Mouse (Mus musculus) kidney, adult 2 months (tissue): ENCODE data around the gene Lmo4. TPM values are rescaled to one million over a fixed set of nuclear protein-coding genes. Genes with fewer than 3 reads are reported as not detected.

Experiments
- DNase-seq: peaks from one replicate; pipeline ENCODE4 v3.0.0; 2021
- H3K27ac ChIP-seq: fragments of 200-500 bp; 2 replicates; pipeline ENCODE4 v1.5.1; 2012; ENCODE audit warnings: low read depth, low read length, control low read depth, inconsistent platforms; ENCODE audit not compliant: insufficient read depth
- H3K27me3 ChIP-seq: fragments of 200-500 bp; replicated peaks from 2 replicates; pipeline ENCODE4 v1.6.1; 2012; ENCODE audit warnings: mild to moderate bottlenecking, moderate library complexity, low read length, inconsistent platforms; ENCODE audit not compliant: control insufficient read depth, insufficient read depth
- H3K36me3 ChIP-seq: fragments of 200-500 bp; 2 replicates; pipeline ENCODE4 v1.6.1; 2012; ENCODE audit warnings: mild to moderate bottlenecking, moderate library complexity, low read length, inconsistent platforms; ENCODE audit not compliant: control insufficient read depth, insufficient read depth
- H3K4me1 ChIP-seq: fragments of 200-500 bp; 2 replicates; pipeline ENCODE4 v1.6.1; 2011; ENCODE audit warnings: low read length; ENCODE audit not compliant: control insufficient read depth, insufficient read depth
- H3K4me3 ChIP-seq: fragments of 200-500 bp; 2 replicates; pipeline ENCODE4 v1.5.1; 2011; ENCODE audit warnings: mild to moderate bottlenecking, low read depth, low read length, control low read depth; ENCODE audit not compliant: insufficient read depth
- CTCF ChIP-seq: fragments of 200-500 bp; conservative IDR thresholded peaks from 2 replicates; pipeline ENCODE4 v1.5.1; 2011; ENCODE audit warnings: low read depth, mild to moderate bottlenecking, control low read depth, low read length, moderate library complexity, mixed read lengths; ENCODE audit not compliant: insufficient read depth, insufficient read length
- POLR2A ChIP-seq: fragments of 200-500 bp; IDR thresholded peaks from one replicate; pipeline ENCODE4 v1.6.1; 2011; ENCODE audit warnings: low read depth, low read length, control low read depth
- WGBS: fragments of 180-500 bp; shearing (Covaris S2); methylation state at CpG from one replicate; pipeline ENCODE4 v1.1.7; 2018; 5-methylcytosine and 5-hydroxymethylcytosine counted together
- polyA plus RNA-seq: library from polyadenylated mRNA; depleted of rRNA; stranded (reverse); fragments of >200 nt; gene quantifications from 2 replicates; pipeline ENCODE4 v1.2.3, GENCODE M21; 2012

Gene Lmo4
- polyA plus RNA-seq, 1 experiment = 108 TPM

DNA sequence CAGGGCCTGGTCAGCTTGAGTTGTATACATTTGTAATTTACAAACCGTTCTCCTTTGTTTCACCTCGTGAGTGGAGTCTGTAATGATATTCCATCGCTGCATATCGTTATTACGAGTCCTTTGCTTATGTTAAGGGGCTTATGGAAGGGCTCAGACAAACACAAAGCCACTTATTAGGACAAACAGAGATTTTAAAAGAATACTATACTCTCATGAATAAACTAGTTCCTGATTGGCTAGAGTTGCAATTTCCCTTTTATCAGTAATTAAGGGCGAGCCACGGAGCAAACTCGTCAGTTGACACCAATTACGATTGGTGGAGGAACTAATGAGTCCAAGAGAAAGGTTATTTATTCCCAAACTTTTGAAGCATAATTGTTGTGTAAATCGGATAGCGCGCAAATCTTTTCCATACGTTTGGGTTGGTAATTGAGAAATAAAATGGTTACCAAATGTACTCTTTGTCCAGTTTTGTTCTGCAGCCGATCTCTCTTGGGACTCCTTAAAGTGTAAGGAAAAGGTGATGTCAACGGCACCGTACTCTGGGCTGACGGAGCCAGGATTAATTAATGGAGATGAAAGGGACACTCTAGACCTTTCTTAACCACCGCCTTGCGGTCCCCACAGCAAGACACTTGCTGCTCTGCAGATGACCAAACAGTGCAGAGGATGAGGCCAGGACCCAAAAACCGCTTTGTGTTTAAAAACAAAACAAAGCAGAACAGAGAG lies 18.5 kb upstream of the Lmo4 start:
- Histone ChIP-seq H3K4me1 (no peaks in the 10 kb centered on the region), H3K27ac (no peak overlapping the region), H3K36me3 (no peaks in the 10 kb centered on the region), H3K4me3 (no peak overlapping the region), H3K27me3 (no peaks in the 10 kb centered on the region)
- DNase-seq = no peak
- WGBS = 62% methylated on average over 20 of the region's 20 CpGs
- TF ChIP-seq POLR2A (no peak), CTCF (no peak)

DNA sequence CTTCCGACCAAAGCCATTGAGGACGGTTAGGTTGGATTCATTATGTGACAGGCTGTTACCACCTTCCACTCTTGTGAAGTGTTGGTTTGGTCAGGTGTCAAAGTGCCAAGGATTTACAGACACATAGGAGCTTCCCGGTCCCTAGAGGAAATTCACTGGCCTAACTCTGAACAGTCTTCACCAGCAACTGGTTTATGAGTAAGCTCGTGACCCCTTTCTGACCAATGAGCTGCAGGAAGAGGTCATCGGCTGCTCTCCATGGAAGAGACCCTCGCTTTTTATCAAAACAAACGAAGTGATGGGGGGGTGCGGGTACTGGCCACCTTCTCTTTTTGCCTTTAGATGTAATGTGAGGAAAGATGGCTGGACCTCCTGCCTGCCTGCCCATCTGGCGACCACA lies 17.4 kb upstream of the Lmo4 start:
- H3K36me3 ChIP-seq = no peaks in the 10 kb centered on the region
- WGBS = 70% methylated on average over 9 of the region's 9 CpGs
- no peak overlapping the region for H3K27ac ChIP-seq
- no peak overlapping the region for H3K4me3 ChIP-seq
- no peaks in the 10 kb centered on the region for H3K4me1 ChIP-seq
- DNase-seq = no peak
- TF ChIP-seq CTCF (no peak), POLR2A (no peak)
- H3K27me3 ChIP-seq = no peaks in the 10 kb centered on the region

- WGBS = 32% methylated on average over 5 of the region's 5 CpGs
Observed at GRCm38 (mm10) chr3:144207498-144207897, 2.5 kb upstream of the Lmo4 start.

GRCm38 (mm10) chr3:144206942-144207341 lies 1.9 kb upstream of the Lmo4 start:
- Histone ChIP-seq H3K27me3 (no peaks in the 10 kb centered on the region), H3K27ac (no peak overlapping the region), H3K36me3 (no peaks in the 10 kb centered on the region), H3K4me1 (peaks cover 6% of the 10 kb centered on the region; the same call in 1 of the 2 replicates), H3K4me3 (no peak overlapping the region)
- no peak for TF ChIP-seq POLR2A
- TF ChIP-seq CTCF = no peak
- 84% methylated on average over 1 of the region's 1 CpGs for WGBS
- DNase-seq = no peak

More at GRCm38 (mm10) chr3:144207498-144207897, 2.5 kb upstream of the Lmo4 start:
- H3K27me3 ChIP-seq = no peaks in the 10 kb centered on the region
- H3K27ac ChIP-seq = peak overlapping the region; percentile 71
- TF ChIP-seq CTCF (peak; percentile 41), POLR2A (no peak)
- H3K4me3 ChIP-seq = no peak overlapping the region
- peaks cover 6% of the 10 kb centered on the region; the same call in 1 of the 2 replicates for H3K4me1 ChIP-seq
- no peaks in the 10 kb centered on the region for H3K36me3 ChIP-seq
- DNase-seq = peak; percentile 83

- Histone ChIP-seq H3K36me3 (no peaks in the 10 kb centered on the region), H3K4me1 (peaks cover 9% of the 10 kb centered on the region), H3K4me3 (peak overlapping the region; percentile 75), H3K27ac (peak overlapping the region; percentile 96), H3K27me3 (no peaks in the 10 kb centered on the region)
- no peak for TF ChIP-seq POLR2A
- TF ChIP-seq CTCF = no peak
- WGBS = 9% methylated on average over 3 of the region's 3 CpGs
- DNase-seq = peak; percentile 71
Observed at GRCm38 (mm10) chr3:144206261-144206660, 1.2 kb upstream of the Lmo4 start.

DNA sequence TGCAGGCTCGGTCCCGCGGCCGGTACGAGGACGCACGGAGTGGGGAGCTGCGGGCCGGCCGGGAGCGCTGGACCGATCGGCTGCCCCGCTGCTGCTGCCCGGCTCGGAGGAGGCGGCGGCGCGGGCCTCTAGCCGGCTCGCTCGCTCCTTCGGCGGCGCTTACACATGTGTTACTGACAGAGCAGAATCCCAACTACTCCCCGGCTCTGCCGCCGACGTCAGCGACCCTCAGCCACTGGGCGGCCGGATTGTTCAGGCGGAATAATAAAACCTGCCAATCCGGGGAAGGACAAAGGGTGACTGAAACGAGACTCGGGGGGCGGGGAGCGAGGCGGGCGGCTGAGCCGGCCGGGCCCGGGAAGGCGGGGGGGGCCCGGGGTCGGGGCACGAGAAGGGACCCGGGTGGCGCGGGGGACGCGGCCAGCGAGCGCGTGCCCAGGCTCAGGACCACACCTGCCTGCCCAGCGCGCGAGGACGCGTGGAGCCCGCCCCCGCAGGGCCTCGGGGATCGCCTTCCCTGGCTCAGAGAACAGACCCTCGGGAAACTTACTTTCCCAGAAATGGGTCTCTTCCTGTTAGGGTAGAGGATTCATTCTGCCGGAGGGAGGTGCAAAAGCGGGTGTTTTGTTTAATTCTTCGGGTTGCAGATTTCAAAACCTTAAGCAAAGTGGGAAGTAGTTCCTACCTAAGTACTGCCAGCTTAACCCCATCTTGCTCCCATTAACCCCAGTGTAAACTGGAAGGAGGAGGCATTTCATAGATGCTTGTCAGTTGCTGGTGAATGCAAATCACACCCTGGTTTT lies 532 bp upstream of the Lmo4 start:
- Histone ChIP-seq H3K4me3 (peak overlapping the region; percentile 94), H3K27me3 (no peaks in the 10 kb centered on the region), H3K36me3 (no peaks in the 10 kb centered on the region), H3K27ac (peak overlapping the region; percentile 96), H3K4me1 (peaks cover 12% of the 10 kb centered on the region)
- TF ChIP-seq POLR2A (peak; percentile 42), CTCF (no peak)
- WGBS = under 1% methylated on average over 69 of the region's 69 CpGs
- DNase-seq = peak; percentile 98

DNA sequence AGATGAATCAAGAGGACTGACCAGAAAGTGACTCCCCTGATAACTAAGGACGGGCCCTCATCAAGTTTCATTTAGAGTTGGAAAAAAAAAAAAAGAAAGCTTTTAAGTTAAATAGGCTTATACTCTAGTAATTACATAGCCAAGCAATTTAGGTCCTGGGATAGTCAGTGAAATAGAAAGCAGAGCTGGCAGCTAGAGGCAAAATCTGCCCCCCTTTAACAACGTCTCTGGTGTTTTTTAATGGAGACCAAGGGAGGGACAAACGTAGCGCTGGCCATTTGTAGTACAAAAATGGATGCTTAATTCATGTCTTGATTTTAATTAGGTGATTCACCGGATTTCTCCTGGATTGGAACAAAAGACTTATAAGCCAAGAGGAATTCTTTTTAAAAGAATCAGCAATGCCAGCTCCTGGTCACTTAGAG lies 1.0 kb downstream of the Lmo4 start:
- TF ChIP-seq CTCF = no peak
- TF ChIP-seq POLR2A = no peak
- 3% methylated on average over 5 of the region's 5 CpGs for WGBS
- H3K36me3 ChIP-seq = peaks cover 2% of the 10 kb centered on the region; the same call in 1 of the 2 replicates
- no peak for DNase-seq
- peak overlapping the region; percentile 85 for H3K27ac ChIP-seq
- H3K4me1 ChIP-seq = peaks cover 23% of the 10 kb centered on the region
- H3K4me3 ChIP-seq = peak overlapping the region; percentile 94
- H3K27me3 ChIP-seq = no peaks in the 10 kb centered on the region
